Mouse (Mus musculus): ENCODE measurements at regions not wholly inside any gene's neighbourhood (a gene's known extent, or its start where the extent isn't known, plus 50 kb on each side); places are given as distances from the start of the nearest gene placed in this dataset.

- in situ Hi-C loops (cut with MboI) = no loop called here
Observed at GRCm38 (mm10) chr2:12033518-12034322, 256.0 kb downstream of the Ankrd16 start.

- in situ Hi-C loops (cut with MboI) = no loop called here
Observed at GRCm38 (mm10) chr2:12034323-12034585, 256.6 kb downstream of the Ankrd16 start.

GRCm38 (mm10) chr2:12049386-12049785 lies 252.3 kb downstream of the Itga8 start:
- in situ Hi-C loops (cut with MboI) = no loop called here

GRCm38 (mm10) chr2:12049972-12050371 lies 251.8 kb downstream of the Itga8 start:
- in situ Hi-C loops (cut with MboI) = no loop called here

GRCm38 (mm10) chr2:12053404-12054164 lies 248.1 kb downstream of the Itga8 start:
- in situ Hi-C loops (cut with MboI) = no loop called here

GRCm38 (mm10) chr2:12054165-12054500 lies 247.6 kb downstream of the Itga8 start:
- in situ Hi-C loops (cut with MboI) = no loop called here

All from mature B cell (primary cell).